Mouse (Mus musculus) hindbrain, embryonic 13.5 days (tissue): ENCODE measurements at regions not wholly inside any gene's neighbourhood (a gene's known extent, or its start where the extent isn't known, plus 50 kb on each side); places are given as distances from the start of the nearest gene placed in this dataset.
"Not testable (repeated sequence)": the region's sequence is repeated elsewhere in the genome, so short reads cannot be mapped to it uniquely, and the experiment has no call there.

Source experiments
- ATAC-seq: fragments of 200-750 bp; cut with Nextera tagmentation; 2 replicates; pipeline ENCODE4 v1.8.0; 2017; ENCODE audit warnings: moderate TSS enrichment; ENCODE audit not compliant: low FRiP score
- H3K27ac ChIP-seq: fragments of 300-500 bp; sonication (generic); 2 replicates; pipeline ENCODE4 v1.5.1; 2015; ENCODE audit warnings: inconsistent platforms, mild to moderate bottlenecking, moderate library complexity
- H3K27me3 ChIP-seq: fragments of 300-500 bp; sonication (generic); 2 replicates; pipeline ENCODE4 v1.6.1; 2015; ENCODE audit warnings: mild to moderate bottlenecking, inconsistent platforms
- H3K36me3 ChIP-seq: fragments of 300-500 bp; sonication (generic); 2 replicates; pipeline ENCODE4 v1.6.1; 2015; ENCODE audit warnings: mild to moderate bottlenecking, inconsistent platforms
- H3K4me1 ChIP-seq: fragments of 300-500 bp; sonication (generic); replicated peaks from 2 replicates; pipeline ENCODE4 v1.6.1; 2015; ENCODE audit warnings: inconsistent platforms
- H3K4me2 ChIP-seq: fragments of 300-500 bp; sonication (generic); 2 replicates; pipeline ENCODE4 v1.6.1; 2015; ENCODE audit warnings: inconsistent platforms, mild to moderate bottlenecking, moderate library complexity
- H3K4me3 ChIP-seq: fragments of 300-500 bp; sonication (generic); 2 replicates; pipeline ENCODE4 v1.5.1; 2015; ENCODE audit warnings: mild to moderate bottlenecking, inconsistent platforms
- H3K9ac ChIP-seq: fragments of 300-500 bp; sonication (generic); 2 replicates; pipeline ENCODE4 v1.6.1; 2015; ENCODE audit warnings: mild to moderate bottlenecking, inconsistent platforms
- H3K9me3 ChIP-seq: fragments of 300-500 bp; sonication (generic); 2 replicates; pipeline ENCODE4 v1.6.1; 2016; ENCODE audit warnings: inconsistent platforms
- WGBS: fragments of 180-500 bp; shearing (Covaris S2); methylation state at CpG from one replicate; pipeline ENCODE4 v1.1.7; 2015; 5-methylcytosine and 5-hydroxymethylcytosine counted together

DNA sequence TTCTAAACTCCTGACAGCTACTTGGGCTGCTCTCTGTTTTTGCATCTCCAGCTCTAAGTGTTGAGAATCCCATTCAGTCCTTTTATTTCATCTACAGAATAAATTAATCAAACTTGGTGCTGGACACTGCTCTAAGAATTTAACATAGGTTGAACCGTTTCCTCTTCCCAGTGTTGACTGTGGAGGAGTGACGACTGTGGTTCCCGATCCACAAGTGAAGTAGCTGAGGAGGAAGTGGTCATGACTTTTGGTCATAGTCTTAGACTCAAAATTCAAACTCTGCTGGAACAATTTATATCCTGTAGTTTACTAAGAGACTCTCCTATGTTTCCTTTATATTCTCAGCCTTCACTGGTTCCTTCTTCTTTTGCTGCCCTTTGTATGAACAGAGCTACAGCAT lies 432.6 kb upstream of the Id2 start:
- WGBS: 95% methylated on average over 3 of the region's 3 CpGs
- no peak for ATAC-seq

GRCm38 (mm10) chr12:25526639-25527038 lies 429.7 kb upstream of the Id2 start:
- WGBS: 89% methylated on average over 11 of the region's 11 CpGs
- H3K27me3 ChIP-seq: no peaks in the 10 kb centered on the region
- ATAC-seq: no peak
- H3K27ac ChIP-seq: no peak overlapping the region
- H3K4me2 ChIP-seq: no peak overlapping the region
- H3K36me3 ChIP-seq: no peaks in the 10 kb centered on the region
- H3K4me3 ChIP-seq: no peak overlapping the region
- no peaks in the 10 kb centered on the region for H3K9me3 ChIP-seq
- no peak overlapping the region for H3K9ac ChIP-seq
- no peaks in the 10 kb centered on the region for H3K4me1 ChIP-seq

More for the DNA sequence above, 432.6 kb upstream of the Id2 start:
- no peak overlapping the region for H3K9ac ChIP-seq
- H3K36me3 ChIP-seq: no peaks in the 10 kb centered on the region
- H3K4me1 ChIP-seq: no peaks in the 10 kb centered on the region
- H3K4me2 ChIP-seq: no peak overlapping the region
- no peaks in the 10 kb centered on the region for H3K9me3 ChIP-seq
- H3K27ac ChIP-seq: no peak overlapping the region
- H3K27me3 ChIP-seq: no peaks in the 10 kb centered on the region
- H3K4me3 ChIP-seq: no peak overlapping the region

DNA sequence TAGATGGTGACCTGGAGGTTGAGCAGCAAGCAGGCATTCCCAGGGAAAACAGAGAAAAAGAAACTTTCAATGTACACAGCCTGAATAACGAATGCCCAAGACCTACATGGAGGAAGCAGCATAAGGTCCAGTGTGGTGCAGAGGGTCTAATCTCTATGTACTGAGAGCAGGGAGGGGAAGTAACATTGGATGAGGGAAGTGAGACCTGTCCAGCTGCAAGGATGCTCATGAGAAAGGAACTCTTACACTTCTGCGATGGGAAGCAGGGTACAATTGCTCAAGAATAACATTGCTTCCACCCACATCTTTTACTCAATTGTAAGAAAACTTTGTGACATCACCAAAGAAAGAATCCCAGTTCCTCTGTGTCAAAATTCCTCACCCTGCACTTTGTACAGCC lies 419.8 kb upstream of the Id2 start:
- Histone ChIP-seq H3K4me1 (no peaks in the 10 kb centered on the region), H3K27me3 (no peaks in the 10 kb centered on the region), H3K9ac (no peak overlapping the region), H3K9me3 (no peaks in the 10 kb centered on the region), H3K36me3 (no peaks in the 10 kb centered on the region), H3K4me2 (no peak overlapping the region), H3K4me3 (no peak overlapping the region), H3K27ac (no peak overlapping the region)
- ATAC-seq: no peak
- 89% methylated on average over 2 of the region's 2 CpGs for WGBS

GRCm38 (mm10) chr12:25513679-25514078 lies 416.7 kb upstream of the Id2 start:
- no peak overlapping the region for H3K27ac ChIP-seq
- H3K9ac ChIP-seq: no peak overlapping the region
- H3K9me3 ChIP-seq: no peaks in the 10 kb centered on the region
- ATAC-seq: no peak
- no peak overlapping the region for H3K4me2 ChIP-seq
- no peak overlapping the region for H3K4me3 ChIP-seq
- H3K36me3 ChIP-seq: no peaks in the 10 kb centered on the region
- H3K27me3 ChIP-seq: no peaks in the 10 kb centered on the region
- H3K4me1 ChIP-seq: no peaks in the 10 kb centered on the region

DNA sequence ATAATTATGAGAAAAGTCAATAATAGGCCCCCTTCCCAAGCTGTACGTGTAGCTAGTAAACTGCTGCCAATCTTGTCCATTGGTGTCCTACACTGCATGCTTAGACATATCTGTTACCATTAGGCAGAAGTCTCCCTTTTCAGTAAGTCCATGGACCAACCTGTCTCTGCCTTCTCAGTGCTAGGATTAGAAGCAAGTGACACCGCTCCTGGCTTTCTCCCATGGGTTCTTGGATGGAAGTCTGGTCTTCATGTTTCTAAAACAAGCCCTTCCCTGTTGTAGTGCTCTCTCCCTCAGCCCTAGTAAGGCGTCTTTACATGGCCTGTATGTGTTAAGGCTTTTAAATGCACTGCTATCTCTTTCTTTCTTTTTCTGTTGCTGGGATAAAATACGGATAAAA lies 412.7 kb upstream of the Id2 start:
- WGBS: 87% methylated on average over 4 of the region's 4 CpGs
- H3K9me3 ChIP-seq: peaks cover 13% of the 10 kb centered on the region
- H3K4me2 ChIP-seq: no peak overlapping the region
- H3K9ac ChIP-seq: no peak overlapping the region
- no peak overlapping the region for H3K27ac ChIP-seq
- no peak overlapping the region for H3K4me3 ChIP-seq
- no peaks in the 10 kb centered on the region for H3K4me1 ChIP-seq
- ATAC-seq: no peak
- H3K27me3 ChIP-seq: no peaks in the 10 kb centered on the region
- H3K36me3 ChIP-seq: no peaks in the 10 kb centered on the region

GRCm38 (mm10) chr12:25493233-25493632 lies 396.3 kb upstream of the Id2 start:
- Histone ChIP-seq H3K36me3 (no peaks in the 10 kb centered on the region), H3K4me2 (no peak overlapping the region), H3K27me3 (no peaks in the 10 kb centered on the region), H3K27ac (no peak overlapping the region), H3K9ac (no peak overlapping the region), H3K4me3 (no peak overlapping the region), H3K4me1 (no peaks in the 10 kb centered on the region), H3K9me3 (no peaks in the 10 kb centered on the region)
- WGBS: 86% methylated on average over 5 of the region's 5 CpGs
- no peak for ATAC-seq

- H3K27me3 ChIP-seq: no peaks in the 10 kb centered on the region
- no peak overlapping the region for H3K4me3 ChIP-seq
- no peak for ATAC-seq
- no peak overlapping the region for H3K9ac ChIP-seq
- H3K36me3 ChIP-seq: no peaks in the 10 kb centered on the region
- H3K4me2 ChIP-seq: no peak overlapping the region
- no peaks in the 10 kb centered on the region for H3K9me3 ChIP-seq
- no peak overlapping the region for H3K27ac ChIP-seq
- WGBS: 91% methylated on average over 3 of the region's 3 CpGs
- H3K4me1 ChIP-seq: no peaks in the 10 kb centered on the region
Observed at GRCm38 (mm10) chr12:25492483-25493190, 395.7 kb upstream of the Id2 start.

GRCm38 (mm10) chr12:25475180-25475758 lies 378.3 kb upstream of the Id2 start:
- ATAC-seq: peak; percentile 95
- H3K4me1 ChIP-seq: peaks cover 25% of the 10 kb centered on the region
- H3K9me3 ChIP-seq: no peaks in the 10 kb centered on the region
- WGBS: 3% methylated on average over 10 of the region's 10 CpGs
- peak overlapping the region; percentile 84 for H3K27ac ChIP-seq
- no peaks in the 10 kb centered on the region for H3K36me3 ChIP-seq
- no peak overlapping the region for H3K4me3 ChIP-seq
- H3K27me3 ChIP-seq: no peaks in the 10 kb centered on the region
- H3K9ac ChIP-seq: peak overlapping the region; percentile 39
- peak overlapping the region; percentile 33 for H3K4me2 ChIP-seq

- H3K9ac ChIP-seq: no peak overlapping the region
- H3K4me2 ChIP-seq: no peak overlapping the region
- H3K27ac ChIP-seq: no peak overlapping the region
- no peaks in the 10 kb centered on the region for H3K36me3 ChIP-seq
- 61% methylated on average over 10 of the region's 10 CpGs for WGBS
- H3K4me3 ChIP-seq: no peak overlapping the region
- H3K9me3 ChIP-seq: no peaks in the 10 kb centered on the region
- H3K4me1 ChIP-seq: 0 out of 2 replicates have a peak, but pooled peaks cover 8% of the 10 kb centered on the region
- no peak for ATAC-seq
- no peaks in the 10 kb centered on the region for H3K27me3 ChIP-seq
Observed at GRCm38 (mm10) chr12:25469181-25469580, 372.2 kb upstream of the Id2 start.

- 72% methylated on average over 12 of the region's 12 CpGs for WGBS
- Histone ChIP-seq H3K4me2 (no peak overlapping the region), H3K27me3 (no peaks in the 10 kb centered on the region), H3K4me1 (0 out of 2 replicates have a peak, but pooled peaks cover 6% of the 10 kb centered on the region), H3K9me3 (no peaks in the 10 kb centered on the region), H3K27ac (no peak overlapping the region), H3K4me3 (no peak overlapping the region), H3K9ac (no peak overlapping the region), H3K36me3 (no peaks in the 10 kb centered on the region)
- ATAC-seq: no peak
Observed at GRCm38 (mm10) chr12:25467789-25468188, 370.8 kb upstream of the Id2 start.

DNA sequence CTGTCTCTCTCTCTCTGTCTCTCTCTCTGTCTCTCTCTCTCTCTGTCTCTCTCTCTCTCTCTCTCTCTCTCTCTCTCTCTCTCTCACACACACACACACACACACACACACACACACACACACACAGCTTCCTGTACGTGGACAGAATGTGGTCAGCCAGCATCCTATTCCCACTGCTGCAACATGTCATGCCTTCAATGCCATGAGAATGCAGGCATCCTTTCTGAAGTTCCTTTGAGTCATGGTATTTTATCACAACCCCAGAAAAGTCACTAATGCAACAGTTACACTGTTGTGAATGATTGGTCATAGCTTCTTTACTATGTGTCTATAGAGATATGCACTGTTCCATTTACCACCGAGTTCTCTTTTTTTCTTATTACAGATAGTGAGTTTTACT lies 365.8 kb upstream of the Id2 start:
- not testable (repeated sequence) for H3K27ac ChIP-seq, ATAC-seq, H3K27me3 ChIP-seq, H3K9ac ChIP-seq, H3K4me1 ChIP-seq, H3K9me3 ChIP-seq, H3K36me3 ChIP-seq, H3K4me3 ChIP-seq, H3K4me2 ChIP-seq
- WGBS: 83% methylated on average over 2 of the region's 2 CpGs

DNA sequence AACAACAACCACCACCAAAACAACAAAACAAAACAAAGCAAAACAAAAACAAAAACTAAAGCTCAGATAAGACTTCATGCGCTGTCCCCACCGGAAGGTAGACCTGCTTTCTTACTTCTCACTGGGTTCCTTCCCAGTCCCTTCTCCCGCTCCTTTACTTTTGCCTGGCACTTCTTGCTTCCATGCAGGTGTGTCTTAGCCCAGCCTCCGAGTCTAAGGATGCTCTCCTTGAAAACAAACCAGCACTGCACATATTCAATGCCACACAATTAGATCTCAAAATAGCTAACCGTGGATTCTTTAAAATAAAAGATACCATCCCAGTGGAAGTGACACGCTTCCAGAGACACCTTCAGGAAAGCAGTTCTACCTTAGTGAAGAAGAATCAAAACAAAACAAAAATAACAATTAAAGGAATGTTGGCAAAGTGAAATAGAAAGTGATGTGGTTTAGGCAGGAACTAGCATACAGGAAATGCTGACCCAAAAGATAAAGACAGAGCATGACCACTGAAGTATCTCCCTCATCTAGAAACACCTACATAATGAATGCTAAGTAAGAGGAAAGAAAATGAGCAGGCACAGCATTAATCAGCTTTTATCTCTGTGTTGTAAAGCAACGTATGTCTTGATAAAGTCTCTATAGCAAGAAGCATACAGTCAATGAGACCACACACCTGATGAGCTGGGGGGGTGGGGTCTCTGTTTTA lies 358.5 kb upstream of the Id2 start:
- no peaks in the 10 kb centered on the region for H3K36me3 ChIP-seq
- H3K27ac ChIP-seq: no peak overlapping the region
- H3K4me1 ChIP-seq: no peaks in the 10 kb centered on the region
- no peak for ATAC-seq
- H3K9ac ChIP-seq: no peak overlapping the region
- no peaks in the 10 kb centered on the region for H3K9me3 ChIP-seq
- H3K4me2 ChIP-seq: no peak overlapping the region
- no peaks in the 10 kb centered on the region for H3K27me3 ChIP-seq
- 94% methylated on average over 7 of the region's 7 CpGs for WGBS
- H3K4me3 ChIP-seq: no peak overlapping the region

- WGBS: 21% methylated on average over 3 of the region's 3 CpGs
- H3K4me2 ChIP-seq: no peak overlapping the region
Observed at GRCm38 (mm10) chr12:25453356-25453755, 356.4 kb upstream of the Id2 start.

More at GRCm38 (mm10) chr12:25453356-25453755, 356.4 kb upstream of the Id2 start:
- H3K9ac ChIP-seq: no peak overlapping the region
- H3K4me1 ChIP-seq: no peaks in the 10 kb centered on the region
- H3K4me3 ChIP-seq: no peak overlapping the region
- H3K27ac ChIP-seq: no peak overlapping the region
- no peaks in the 10 kb centered on the region for H3K36me3 ChIP-seq
- no peak for ATAC-seq
- no peaks in the 10 kb centered on the region for H3K9me3 ChIP-seq
- no peaks in the 10 kb centered on the region for H3K27me3 ChIP-seq
